Mouse (Mus musculus) MEL (cell line): ENCODE measurements around the gene B230104I21Rik. TPM values are rescaled to one million over a fixed set of nuclear protein-coding genes. Genes with fewer than 3 reads are reported as not detected.

Experiments
- DNase-seq: peaks from one replicate; pipeline ENCODE4 v3.0.0; 2011; ENCODE audit warnings: low read depth, low spot score
- H3K27ac ChIP-seq: 2 replicates; pipeline ENCODE4 v1.5.1; 2012; ENCODE audit warnings: low read depth, mild to moderate bottlenecking, control low read depth, low read length, moderate library complexity; ENCODE audit not compliant: control insufficient read depth
- H3K27me3 ChIP-seq, 2 experiments: fragments of 150-350 bp in 1 of 2; sonication (generic) in 1 of 2; 2 replicates each; pipeline ENCODE4 v1.6.1; 2012; ENCODE audit warnings: low read length in 2 of 2, mild to moderate bottlenecking in 2 of 2, improper control_type of control experiment in 1 of 2, moderate library complexity in 1 of 2; ENCODE audit not compliant: insufficient read depth in 2 of 2, control insufficient read depth in 1 of 2
- H3K36me3 ChIP-seq, 2 experiments: 2 replicates each; pipeline ENCODE4 v1.6.1; 2012 to 2014; ENCODE audit warnings: low read length in 2 of 2, improper control_type of control experiment in 1 of 2, inconsistent platforms in 1 of 2, mild to moderate bottlenecking in 1 of 2; ENCODE audit not compliant: insufficient read depth in 2 of 2, control insufficient read depth in 1 of 2
- H3K4me1 ChIP-seq, 2 experiments: fragments of 150-350 bp in 1 of 2; sonication (generic) in 1 of 2; 2 replicates each; pipeline ENCODE4 v1.6.1; 2012; ENCODE audit warnings: low read length in 2 of 2, improper control_type of control experiment in 1 of 2, mild to moderate bottlenecking in 1 of 2; ENCODE audit not compliant: insufficient read depth in 2 of 2, control insufficient read depth in 1 of 2
- H3K4me3 ChIP-seq, 2 experiments: fragments of 150-350 bp in 1 of 2; sonication (generic) in 1 of 2; 2 replicates each; pipeline ENCODE4 v1.5.1; 2012; ENCODE audit warnings: low read depth in 2 of 2, low read length in 2 of 2, mild to moderate bottlenecking in 2 of 2, moderate library complexity in 2 of 2, control low read depth in 1 of 2, improper control_type of control experiment in 1 of 2; ENCODE audit not compliant: control insufficient read depth in 1 of 2, insufficient read depth in 1 of 2
- H3K79me2 ChIP-seq: 2 replicates; pipeline ENCODE4 v1.6.1; 2012; ENCODE audit warnings: mild to moderate bottlenecking, low read length, moderate library complexity; ENCODE audit not compliant: control insufficient read depth, poor library complexity, insufficient read depth
- H3K9ac ChIP-seq: 2 replicates; pipeline ENCODE4 v1.6.1; 2012; ENCODE audit warnings: low read depth, mild to moderate bottlenecking, control low read depth, low read length, moderate library complexity; ENCODE audit not compliant: control insufficient read depth, poor library complexity, severe bottlenecking
- H3K9me3 ChIP-seq: fragments of 150-350 bp; sonication (generic); replicated peaks from 2 replicates; pipeline ENCODE4 v1.6.1; 2012; ENCODE audit warnings: mild to moderate bottlenecking, low read length, improper control_type of control experiment, moderate library complexity; ENCODE audit not compliant: insufficient read depth
- BHLHE40 ChIP-seq: IDR thresholded peaks from 2 replicates; pipeline ENCODE4 v1.6.1; 2012; ENCODE audit warnings: low read depth, mild to moderate bottlenecking, inconsistent platforms, low read length, improper control_type of control experiment, borderline replicate concordance
- CTCF ChIP-seq, 3 experiments: IDR thresholded peaks in 2 of 3; conservative IDR thresholded peaks in 1 of 3; 2 replicates each; pipeline ENCODE4 v1.5.1; 2011 to 2012; ENCODE audit warnings: low read length in 3 of 3, low read depth in 2 of 3, mild to moderate bottlenecking in 2 of 3, improper control_type of control experiment in 1 of 3, inconsistent platforms in 1 of 3, mixed read lengths in 1 of 3, moderate library complexity in 1 of 3; ENCODE audit not compliant: control insufficient read depth in 1 of 3, insufficient read depth in 1 of 3, poor library complexity in 1 of 3, severe bottlenecking in 1 of 3
- ELF1 ChIP-seq: IDR thresholded peaks from 2 replicates; pipeline ENCODE4 v1.6.1; 2014; ENCODE audit warnings: low read depth, mild to moderate bottlenecking, inconsistent platforms, low read length, improper control_type of control experiment, moderate library complexity
- ETS1 ChIP-seq: IDR thresholded peaks from 2 replicates; pipeline ENCODE4 v1.6.1; 2012; ENCODE audit warnings: low read depth, mild to moderate bottlenecking, inconsistent platforms, low read length, improper control_type of control experiment, moderate library complexity
- GABPA ChIP-seq: IDR thresholded peaks from 2 replicates; pipeline ENCODE4 v1.6.1; 2012; ENCODE audit warnings: low read depth, mild to moderate bottlenecking, inconsistent platforms, low read length, improper control_type of control experiment, moderate library complexity
- GATA1 ChIP-seq: IDR thresholded peaks from 2 replicates; pipeline ENCODE4 v1.6.1; 2011; ENCODE audit warnings: low read depth, low read length, improper control_type of control experiment
- JUND ChIP-seq: IDR thresholded peaks from 2 replicates; pipeline ENCODE4 v1.6.1; 2011; ENCODE audit warnings: low read depth, mild to moderate bottlenecking, improper control_type of control experiment, low read length
- KAT2A ChIP-seq: conservative IDR thresholded peaks from 2 replicates; pipeline ENCODE4 v1.6.1; 2012; ENCODE audit warnings: low read depth, low read length, improper control_type of control experiment, inconsistent platforms
- MAFK ChIP-seq: IDR thresholded peaks from 2 replicates; pipeline ENCODE4 v1.6.1; 2011; ENCODE audit warnings: low read depth, mild to moderate bottlenecking, low read length, improper control_type of control experiment, borderline replicate concordance
- MAZ ChIP-seq: IDR thresholded peaks from 2 replicates; pipeline ENCODE4 v1.6.1; 2012; ENCODE audit warnings: low read depth, mild to moderate bottlenecking, inconsistent platforms, low read length, improper control_type of control experiment
- MYC ChIP-seq: IDR thresholded peaks from 2 replicates; pipeline ENCODE4 v1.6.1; 2011; ENCODE audit warnings: low read depth, mild to moderate bottlenecking, low read length, improper control_type of control experiment, moderate library complexity
- POLR2AphosphoS2 ChIP-seq: IDR thresholded peaks from 2 replicates; pipeline ENCODE4 v1.6.1; 2011; ENCODE audit warnings: low read length, improper control_type of control experiment
- RAD21 ChIP-seq: IDR thresholded peaks from 2 replicates; pipeline ENCODE4 v1.6.1; 2011; ENCODE audit warnings: mild to moderate bottlenecking, low read depth, low read length, improper control_type of control experiment
- UBTF ChIP-seq: IDR thresholded peaks from 2 replicates; pipeline ENCODE4 v1.6.1; 2012; ENCODE audit warnings: low read depth, mild to moderate bottlenecking, inconsistent platforms, low read length, improper control_type of control experiment, moderate library complexity, borderline replicate concordance; ENCODE audit not compliant: insufficient read depth
- ZKSCAN1 ChIP-seq: IDR thresholded peaks from 2 replicates; pipeline ENCODE4 v1.6.1; 2012; ENCODE audit warnings: low read depth, mild to moderate bottlenecking, inconsistent platforms, low read length, improper control_type of control experiment, moderate library complexity
- ZMIZ1 ChIP-seq: IDR thresholded peaks from 2 replicates; pipeline ENCODE4 v1.6.1; 2012; ENCODE audit warnings: low read depth, mild to moderate bottlenecking, inconsistent platforms, low read length, improper control_type of control experiment, moderate library complexity
- polyA plus RNA-seq, 2 experiments: library from polyadenylated mRNA; stranded (reverse) in 1 of 2; unstranded in 1 of 2; fragments of >175 nt in 1 of 2; fragments of >200 nt in 1 of 2; gene quantifications; 2 replicates each; pipeline versions ENCODE4 v1.2.1 to v1.2.4; 2012; ENCODE audit warnings: low replicate concordance in 2 of 2, low read depth in 1 of 2; ENCODE audit not compliant: insufficient read length in 2 of 2, insufficient read depth in 1 of 2, missing spikeins in 1 of 2
- total RNA-seq: library from RNA; depleted of rRNA; stranded (reverse); fragments of 300-350 nt; gene quantifications from 2 replicates; pipeline ENCODE4 v1.2.3, GENCODE M21; 2012

B230104I21Rik gene
- total and polyA plus RNA-seq, 3 experiments, result not detected

- no peak for DNase-seq
- Histone ChIP-seq H3K9ac (no peak overlapping the region), H3K27ac (no peak overlapping the region), H3K9me3 (no peaks in the 10 kb centered on the region), H3K79me2 (no peaks in the 10 kb centered on the region)
- TF ChIP-seq JUND (no peak), BHLHE40 (no peak), UBTF (no peak), MAZ (no peak), POLR2AphosphoS2 (no peak), MYC (no peak), ETS1 (no peak), MAFK (no peak)
- TF ChIP-seq, all 39 proteins: peak for 0
- H3K4me1 ChIP-seq, result no peaks in the 10 kb centered on the region
- no peaks in the 10 kb centered on the region for H3K27me3 ChIP-seq
- no peak overlapping the region for H3K4me3 ChIP-seq
- no peaks in the 10 kb centered on the region for H3K36me3 ChIP-seq
These were observed 56.7 kb downstream of the B230104I21Rik start for GRCm38 (mm10) chr4:154392641-154393040.

GRCm38 (mm10) chr4:154393196-154394122 lies 57.5 kb downstream of the B230104I21Rik start:
- no peak overlapping the region for H3K9ac ChIP-seq
- no peaks in the 10 kb centered on the region for H3K27me3 ChIP-seq
- no peaks in the 10 kb centered on the region for H3K4me1 ChIP-seq
- no peaks in the 10 kb centered on the region for H3K9me3 ChIP-seq
- H3K27ac ChIP-seq, result no peak overlapping the region
- DNase-seq, result no peak
- H3K79me2 ChIP-seq, result no peaks in the 10 kb centered on the region
- H3K4me3 ChIP-seq, result no peak overlapping the region
- H3K36me3 ChIP-seq, result no peaks in the 10 kb centered on the region
- TF ChIP-seq ZKSCAN1 (no peak), RAD21 (no peak), GATA1 (no peak), GABPA (no peak), KAT2A (no peak), CTCF (IDR thresholded peaks at IDR 0.05 in 2 of 3, conservative IDR thresholded peaks at IDR 0.05 in 1 of 3; ENCODE audit: control insufficient read depth in 1 of 3, insufficient read depth in 1 of 3, low read depth in 2 of 3, low read length in 3 of 3, poor library complexity in 1 of 3, severe bottlenecking in 1 of 3) (no peak), ZMIZ1 (no peak), ELF1 (no peak)
